Mouse (Mus musculus) CH12.LX (cell line): ENCODE results near the gene Sec24d.

Experiments
- CTCF ChIP-seq, 2 experiments: IDR thresholded peaks in 1 of 2; conservative IDR thresholded peaks in 1 of 2; 2 replicates each; pipeline ENCODE4 v1.5.1; 2011 to 2012; ENCODE audit warnings: low read depth in 2 of 2, low read length in 2 of 2, improper control_type of control experiment in 1 of 2, inconsistent platforms in 1 of 2, mild to moderate bottlenecking in 1 of 2, moderate library complexity in 1 of 2
- MAZ ChIP-seq: IDR thresholded peaks from 2 replicates; pipeline ENCODE4 v1.6.1; 2012; ENCODE audit warnings: low read depth, mild to moderate bottlenecking, inconsistent platforms, low read length, improper control_type of control experiment, moderate library complexity
- NELFE ChIP-seq: IDR thresholded peaks from 2 replicates; pipeline ENCODE4 v1.6.1; 2011; ENCODE audit warnings: low read depth, low read length, improper control_type of control experiment
- ZC3H11A ChIP-seq: IDR thresholded peaks from 2 replicates; pipeline ENCODE4 v1.6.1; 2012; ENCODE audit warnings: low read depth, mild to moderate bottlenecking, inconsistent platforms, low read length, improper control_type of control experiment

GRCm38 (mm10) chr3:123218646-123219045 lies 48.6 kb upstream of the Sec24d start:
- TF ChIP-seq CTCF (conservative IDR thresholded peaks at IDR 0.05 in 1 of 2, IDR thresholded peaks at IDR 0.05 in 1 of 2; ENCODE audit: low read depth in 2 of 2, low read length in 2 of 2) = no peak
- TF ChIP-seq ZC3H11A = no peak
- TF ChIP-seq MAZ = no peak
- TF ChIP-seq NELFE = no peak
